8 mouse cellular contexts compared by ENCODE assay signal in the genomic region with DNA sequence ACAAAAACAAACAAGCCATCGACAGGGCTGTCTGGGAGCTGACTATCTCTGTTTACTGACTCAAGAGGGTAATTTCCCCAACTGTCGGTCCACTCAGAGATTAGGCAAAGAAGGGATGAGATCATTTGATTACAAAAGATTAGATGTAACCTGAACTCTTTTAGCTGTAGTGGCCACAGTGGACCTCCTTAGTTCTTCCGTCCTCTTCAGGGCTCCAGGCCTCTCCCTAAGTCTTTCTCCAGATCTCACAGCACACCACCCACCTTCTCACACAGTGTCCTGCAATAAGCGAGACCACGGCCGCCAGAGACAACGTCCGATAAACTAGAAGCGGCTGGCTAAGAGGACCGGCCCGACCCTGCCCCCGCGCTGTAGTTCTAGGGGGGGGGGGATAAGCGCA. TPM values are rescaled to one million over a fixed set of nuclear protein-coding genes. Genes with fewer than 3 reads are reported as not detected.
DNase-seq lines count a peak whose midpoint lies in the region; ATAC-seq and TF ChIP-seq lines count a peak whose summit lies in the region.

No protein-coding gene starts in this region.

- no peaks in the 10 kb centered on the region for H3K9me3 ChIP-seq in forebrain, embryonic 10.5 days
- no peaks in the 10 kb centered on the region for H3K9me3 ChIP-seq in liver, embryonic 12.5 days (replicated peaks)
- H3K9me3 ChIP-seq in stomach, embryonic 14.5 days (ENCODE audit: control insufficient read depth, low read depth, low read length), result no peaks in the 10 kb centered on the region

- 2% methylated on average over 14 of the region's 14 CpGs for WGBS in spleen, adult 2 months
- WGBS in forebrain, embryonic 10.5 days, result 7% methylated on average over 14 of the region's 14 CpGs
- WGBS in liver, embryonic 12.5 days (ENCODE audit: insufficient replicate concordance), result 1% methylated on average over 14 of the region's 14 CpGs
- WGBS in stomach, embryonic 14.5 days, result 4% methylated on average over 14 of the region's 14 CpGs

- H3K9ac ChIP-seq in liver, embryonic 12.5 days, result peak overlapping the region; percentile 74
- H3K9ac ChIP-seq in stomach, embryonic 14.5 days (replicated peaks; ENCODE audit: low read depth, low read length), result 0 out of 2 replicates have a peak overlapping the region, but pooled peaks have one; percentile 14

- 0 out of 2 replicates have a peak, but pooled peaks cover 3% of the 10 kb centered on the region for H3K4me1 ChIP-seq in spleen, adult 2 months (ENCODE audit: control insufficient read depth, insufficient read depth, insufficient read length)
- peaks cover 32% of the 10 kb centered on the region for H3K4me1 ChIP-seq in forebrain, embryonic 10.5 days
- H3K4me1 ChIP-seq in liver, embryonic 12.5 days, result peaks cover 59% of the 10 kb centered on the region
- peaks cover 18% of the 10 kb centered on the region; the same call in 1 of the 2 replicates for H3K4me1 ChIP-seq in stomach, embryonic 14.5 days (ENCODE audit: control insufficient read depth, insufficient read depth, low read length)

- no peaks in the 10 kb centered on the region for H3K27me3 ChIP-seq in spleen, adult 2 months (ENCODE audit: control insufficient read depth, insufficient read depth, low read length)
- H3K27me3 ChIP-seq in forebrain, embryonic 10.5 days (ENCODE audit: poor library complexity, severe bottlenecking), result peaks cover 35% of the 10 kb centered on the region
- peaks cover 25% of the 10 kb centered on the region; the same call in 1 of the 2 replicates for H3K27me3 ChIP-seq in liver, embryonic 12.5 days (replicated peaks)
- no peaks in the 10 kb centered on the region for H3K27me3 ChIP-seq in stomach, embryonic 14.5 days (ENCODE audit: control insufficient read depth, insufficient read depth, low read length)

- DNase-seq in spleen, adult 2 months (ENCODE audit: low read depth in 1 of 2, low spot score in 2 of 2), result no peak
- DNase-seq in spleen, adult 18-20 months, result no peak
- no peak for DNase-seq in forebrain, embryonic 10.5 days (ENCODE audit: extremely low spot score, low spot score)
- DNase-seq in adrenal gland, adult (ENCODE audit: inconsistent age in 2 of 2, low spot score in 1 of 2), result no peak
- DNase-seq in left cerebral cortex, adult 18-20 months (ENCODE audit: low spot score in 2 of 2), result no peak

- H3K36me3 ChIP-seq in spleen, adult 2 months (ENCODE audit: control insufficient read depth, insufficient read depth, low read length), result no peaks in the 10 kb centered on the region
- peaks cover 7% of the 10 kb centered on the region for H3K36me3 ChIP-seq in forebrain, embryonic 10.5 days (replicated peaks)
- peaks cover 13% of the 10 kb centered on the region for H3K36me3 ChIP-seq in liver, embryonic 12.5 days
- H3K36me3 ChIP-seq in stomach, embryonic 14.5 days (ENCODE audit: control insufficient read depth, insufficient read depth, low read length), result peaks cover 3% of the 10 kb centered on the region; the same call in 1 of the 2 replicates

- no peak for TF ChIP-seq POLR2A in spleen, adult 2 months (IDR thresholded peaks at IDR 0.05; ENCODE audit: low read depth, low read length)

- H3K4me3 ChIP-seq in spleen, adult 2 months (ENCODE audit: extremely low read depth, insufficient read depth, insufficient read length), result peak overlapping the region; percentile 78; the same call in 1 of the 2 replicates
- H3K4me3 ChIP-seq in forebrain, embryonic 10.5 days, result peak overlapping the region; percentile 73
- peak overlapping the region; percentile 81 for H3K4me3 ChIP-seq in liver, embryonic 12.5 days
- H3K4me3 ChIP-seq in stomach, embryonic 14.5 days (ENCODE audit: low read depth, low read length), result peak overlapping the region; percentile 63

- peak overlapping the region; percentile 93 for H3K4me2 ChIP-seq in liver, embryonic 12.5 days
- H3K4me2 ChIP-seq in stomach, embryonic 14.5 days (replicated peaks; ENCODE audit: low read depth, low read length), result peak overlapping the region; percentile 73

- peak overlapping the region; percentile 55 for H3K27ac ChIP-seq in spleen, adult 2 months (ENCODE audit: insufficient read depth, low read length)
- H3K27ac ChIP-seq in forebrain, embryonic 10.5 days, result peak overlapping the region; percentile 86
- peak overlapping the region; percentile 96 for H3K27ac ChIP-seq in liver, embryonic 12.5 days
- peak overlapping the region; percentile 52; the same call in 1 of the 2 replicates for H3K27ac ChIP-seq in stomach, embryonic 14.5 days (ENCODE audit: low read length)

- no peak for TF ChIP-seq CTCF in spleen, adult 2 months (IDR thresholded peaks at IDR 0.05; ENCODE audit: extremely low read depth, insufficient read depth, insufficient read length, insufficient replicate concordance)

- peak; percentile 21 for ATAC-seq in liver, embryonic 12.5 days
- peak; percentile 24 for ATAC-seq in stomach, embryonic 14.5 days (ENCODE audit: insufficient number of reproducible peaks, insufficient read depth, low FRiP score, low read depth)
- no peak for ATAC-seq in monocyte, adult 5-6 weeks (replicated peaks; ENCODE audit: insufficient number of reproducible peaks, low FRiP score, low TSS enrichment, poor library complexity, severe bottlenecking)

RNA-seq across cellular contexts. Expression of gene Cish, which starts 0.2 kb away (rescaled TPM):
- polyA plus RNA-seq in spleen, adult 2 months (2012; rRNA removed), result 9.3 and 13.3 TPM in 2 replicates
- 7.2 and 7.6 TPM in 2 replicates for polyA plus RNA-seq in forebrain, embryonic 10.5 days (2016; fragmentation: Nextera tagmentation; extraction: Ambion mirVana)
- 16.2 and 18.1 TPM in 2 replicates for polyA plus RNA-seq in liver, embryonic 12.5 days (2016; fragmentation: Nextera tagmentation; extraction: Ambion mirVana)
- polyA plus RNA-seq in stomach, embryonic 14.5 days (2014; fragmentation: Nextera tagmentation; extraction: Ambion mirVana), result 8.0 and 9.5 TPM in 2 replicates
- total RNA-seq in left cerebral cortex, adult 18-20 months (2021), result 1 to 10 TPM; 6.9 to 9.1 TPM
- 2.0 to 4.4 TPM (median 3.0 TPM) in 3 replicates for total RNA-seq in monocyte, adult 5-6 weeks (2017)

RNA-seq across cellular contexts. Expression of gene Mapkapk3, which starts 6.4 kb away (rescaled TPM):
- polyA plus RNA-seq in spleen, adult 2 months (2012; rRNA removed), result 28.0 and 29.7 TPM in 2 replicates
- polyA plus RNA-seq in forebrain, embryonic 10.5 days (2016; fragmentation: Nextera tagmentation; extraction: Ambion mirVana), result 5.9 and 6.6 TPM in 2 replicates
- polyA plus RNA-seq in liver, embryonic 12.5 days (2016; fragmentation: Nextera tagmentation; extraction: Ambion mirVana), result 12.5 and 13.2 TPM in 2 replicates
- 24.8 and 27.8 TPM in 2 replicates for polyA plus RNA-seq in stomach, embryonic 14.5 days (2014; fragmentation: Nextera tagmentation; extraction: Ambion mirVana)
- 1 to 10 TPM; 3.3 to 4.3 TPM for total RNA-seq in left cerebral cortex, adult 18-20 months (2021)
- 69.0 to 81.2 TPM (median 74.8 TPM) in 3 replicates for total RNA-seq in monocyte, adult 5-6 weeks (2017)

RNA-seq across cellular contexts. Expression of gene Hemk1, which starts 42.1 kb away (rescaled TPM):
- 11.0 and 12.2 TPM in 2 replicates for polyA plus RNA-seq in spleen, adult 2 months (2012; rRNA removed)
- 13.5 and 13.7 TPM in 2 replicates for polyA plus RNA-seq in forebrain, embryonic 10.5 days (2016; fragmentation: Nextera tagmentation; extraction: Ambion mirVana)
- polyA plus RNA-seq in liver, embryonic 12.5 days (2016; fragmentation: Nextera tagmentation; extraction: Ambion mirVana), result 4.9 and 5.0 TPM in 2 replicates
- 12.4 and 12.9 TPM in 2 replicates for polyA plus RNA-seq in stomach, embryonic 14.5 days (2014; fragmentation: Nextera tagmentation; extraction: Ambion mirVana)
- 10 to 100 TPM; 14.7 to 16.8 TPM for total RNA-seq in left cerebral cortex, adult 18-20 months (2021)
- 4.7 to 6.5 TPM (median 5.1 TPM) in 3 replicates for total RNA-seq in monocyte, adult 5-6 weeks (2017)

RNA-seq across cellular contexts. Expression of gene 6430571L13Rik, which starts 44.4 kb away (rescaled TPM):
- 0.29 and 0.50 TPM in 2 replicates for polyA plus RNA-seq in spleen, adult 2 months (2012; rRNA removed)
- 1.0 and 1.6 TPM in 2 replicates for polyA plus RNA-seq in forebrain, embryonic 10.5 days (2016; fragmentation: Nextera tagmentation; extraction: Ambion mirVana)
- 0.06 and 0.10 TPM in 2 replicates for polyA plus RNA-seq in liver, embryonic 12.5 days (2016; fragmentation: Nextera tagmentation; extraction: Ambion mirVana)
- 0.13 and 0.19 TPM in 2 replicates for polyA plus RNA-seq in stomach, embryonic 14.5 days (2014; fragmentation: Nextera tagmentation; extraction: Ambion mirVana)
- total RNA-seq in left cerebral cortex, adult 18-20 months (2021), result 1 to 10 TPM; 4.1 to 4.2 TPM
- not detected in 3 replicates for total RNA-seq in monocyte, adult 5-6 weeks (2017)
